Mouse (Mus musculus) left cerebral cortex, postnatal 10 days (tissue): ENCODE measurements around the gene Polg2. TPM values are rescaled to one million over a fixed set of nuclear protein-coding genes. Genes with fewer than 3 reads are reported as not detected.
"Not testable (repeated sequence)": the region's sequence is repeated elsewhere in the genome, so short reads cannot be mapped to it uniquely, and the experiment has no call there.

Experiments
- DNase-seq, 2 experiments: peaks; one replicate each; pipeline ENCODE4 v3.0.0; 2021 to 2022; ENCODE audit warnings: low spot score in 2 of 2, mixed read lengths in 1 of 2; ENCODE audit errors: extremely low spot score in 1 of 2
- intact Hi-C: fragments of 180-260 bp; cut with DNase I; formaldehyde crosslinking; loops from one replicate; pipeline ENCODE4 v1.15.1; 2025
- total RNA-seq, 2 experiments: library from RNA; stranded (reverse); gene quantifications; 2 replicates each; pipeline ENCODE4 v1.2.3; 2021

Gene Polg2
- total RNA-seq = 1 to 10 TPM; 4.1 to 4.6 TPM

DNA sequence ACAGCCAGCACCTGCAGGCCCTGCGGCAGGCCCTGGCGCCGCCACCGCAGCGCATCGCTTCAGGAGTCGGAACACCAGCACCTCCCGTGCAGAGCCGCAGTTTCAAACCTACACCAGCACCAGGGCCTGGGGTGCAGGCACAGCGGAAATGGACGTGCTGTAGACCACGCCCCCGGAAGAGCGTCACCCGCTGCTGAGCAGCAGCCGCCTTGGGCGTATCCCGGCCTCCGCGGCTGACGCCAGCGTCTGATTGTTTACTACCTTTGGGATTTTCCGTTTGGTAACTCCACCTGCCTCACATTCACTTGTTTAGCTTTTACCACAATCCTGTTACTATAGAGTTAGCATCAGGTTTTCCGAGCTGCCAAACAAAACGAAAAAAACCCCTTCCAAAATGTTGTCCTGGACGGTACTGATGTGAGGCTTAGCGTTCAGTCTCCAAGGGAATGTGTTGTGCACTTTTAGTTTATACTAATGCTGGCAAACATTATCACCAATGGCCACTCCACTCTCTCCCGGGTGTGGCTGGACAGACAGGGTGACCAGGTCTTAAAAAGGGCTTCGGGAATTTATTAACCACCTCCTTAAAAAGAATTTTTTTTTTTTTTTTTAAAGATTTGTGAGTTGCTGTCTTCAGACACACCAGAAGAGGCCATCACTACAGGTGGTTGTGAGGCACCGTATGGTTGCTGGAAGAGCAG, at the start of gene Polg2:
Gene Polg2 (minus strand): TSS at position 150 of the 701 bp plus-strand sequence.
- intact Hi-C loops = no loop called here
- peak; percentile 83 to 93 for DNase-seq

DNA sequence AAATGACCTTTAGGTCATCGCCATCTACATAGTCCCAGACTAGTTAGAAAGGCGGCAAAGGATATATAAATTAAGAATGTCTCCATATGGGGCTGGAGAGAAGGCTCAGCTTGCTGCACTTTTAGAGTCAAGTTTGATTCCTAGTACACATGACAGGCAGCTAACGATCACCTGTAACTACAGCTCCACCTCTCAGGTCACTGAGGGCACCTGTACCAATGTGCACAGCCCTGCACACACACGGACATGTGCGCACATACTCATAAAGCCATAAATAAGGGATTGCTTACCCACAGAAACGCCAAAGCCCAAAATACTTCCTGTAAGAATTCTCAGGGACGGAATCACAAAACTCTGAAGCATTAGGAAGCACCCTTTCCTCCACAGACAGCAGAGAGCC, 48.7 kb upstream of the Polg2 start:
- intact Hi-C loops = no loop called here
- DNase-seq = no peak

DNA sequence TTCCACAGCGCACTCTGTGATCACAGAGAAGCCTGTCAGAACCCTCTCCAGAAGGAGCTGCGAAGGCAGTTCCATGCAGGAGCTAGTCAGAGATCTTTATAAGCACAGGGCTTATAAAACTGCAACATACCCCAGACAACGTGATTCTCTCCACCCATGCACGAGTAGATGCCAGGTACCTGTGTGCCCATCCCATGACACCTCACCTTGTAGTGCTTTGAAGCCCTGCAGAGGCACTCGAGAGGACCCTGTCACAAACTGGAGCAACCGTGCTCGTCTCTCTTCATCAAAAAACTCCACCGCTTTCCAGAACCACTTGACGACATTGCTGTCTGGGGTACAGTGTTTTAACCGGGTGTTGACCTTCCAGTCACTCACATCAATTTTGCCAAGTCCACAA, 45.1 kb upstream of the Polg2 start:
- no peak for DNase-seq
- intact Hi-C loops = no loop called here

DNA sequence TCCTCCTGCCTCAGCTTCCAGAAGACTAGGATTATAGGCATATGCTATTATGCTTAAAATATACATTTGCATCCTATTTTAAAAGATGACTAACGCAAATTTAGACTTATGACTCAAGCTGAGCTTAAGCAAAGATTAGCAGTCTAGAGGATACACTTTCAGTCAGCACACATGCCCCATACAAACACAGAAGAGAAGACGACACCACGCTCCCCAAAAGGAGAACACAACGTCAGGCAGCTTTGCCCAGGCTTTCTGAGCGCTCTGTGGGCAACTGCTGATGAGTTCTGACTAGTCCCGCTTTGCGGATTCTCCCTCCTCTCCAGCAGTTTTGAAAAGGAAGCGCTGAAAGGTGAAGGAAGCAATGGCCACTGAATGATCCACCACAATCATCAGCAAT, 44.4 kb upstream of the Polg2 start:
- intact Hi-C loops = no loop called here
- no peak for DNase-seq

DNA sequence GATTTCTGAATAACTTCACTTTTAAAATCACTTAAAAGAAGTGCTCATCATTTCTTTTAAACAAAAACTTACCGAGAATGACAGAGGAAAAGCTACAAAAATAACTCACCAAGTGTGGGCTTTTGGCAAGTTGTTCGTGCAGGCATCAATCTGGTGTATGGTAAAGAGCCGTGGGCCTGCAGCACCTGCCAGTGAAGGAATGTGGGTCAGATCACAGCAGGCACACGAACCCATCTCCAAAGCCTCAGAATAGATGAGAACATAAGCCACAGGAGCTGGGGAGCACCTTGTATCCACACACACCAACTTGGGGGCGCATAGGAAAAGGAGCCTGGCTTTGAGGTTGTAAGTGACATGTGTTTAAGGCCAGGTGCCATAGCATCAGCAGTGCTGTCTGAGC, 43.6 kb upstream of the Polg2 start:
- no peak for DNase-seq
- intact Hi-C loops = no loop called here

DNA sequence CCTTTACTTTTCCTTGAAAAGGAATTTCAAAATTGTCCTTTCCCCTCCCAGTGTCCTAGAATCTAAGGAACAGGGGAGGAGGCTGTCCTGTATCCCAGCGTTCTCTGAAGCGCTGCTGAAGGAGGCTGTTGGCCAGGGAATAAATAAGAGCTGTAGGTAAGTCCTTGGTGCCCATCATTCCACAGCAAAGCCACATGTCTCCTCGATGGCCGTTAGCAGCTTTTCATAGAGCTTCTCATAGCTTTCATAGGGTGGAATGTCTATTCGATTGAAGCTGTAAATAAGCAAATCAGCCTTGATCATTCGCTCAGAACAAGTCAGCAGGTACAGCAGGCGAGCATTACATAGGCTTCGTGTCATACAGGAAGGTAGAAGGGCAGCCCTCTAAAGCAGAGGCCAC, 43.2 kb upstream of the Polg2 start:
- DNase-seq = no peak
- intact Hi-C loops = no loop called here

DNA sequence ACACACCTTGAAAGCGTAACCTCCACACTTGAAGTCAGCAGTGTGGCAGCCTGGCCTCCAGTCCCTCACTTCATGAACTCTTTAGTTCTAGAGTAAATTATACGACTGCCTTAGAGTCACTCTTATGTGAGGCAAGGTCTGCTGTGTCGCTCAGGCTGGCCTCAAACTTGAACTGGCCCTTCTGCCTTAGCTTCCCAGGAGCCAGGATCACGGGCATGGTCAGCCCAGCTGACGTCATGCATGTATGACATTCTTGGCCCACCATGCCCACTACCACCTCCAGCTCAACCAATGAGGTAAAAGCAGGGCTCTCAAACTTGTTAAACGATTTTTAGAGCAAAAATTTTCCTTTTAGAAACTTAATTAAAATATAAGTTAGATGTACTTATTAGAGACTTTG, 42.1 kb upstream of the Polg2 start:
- DNase-seq = no peak
- intact Hi-C loops = no loop called here

DNA sequence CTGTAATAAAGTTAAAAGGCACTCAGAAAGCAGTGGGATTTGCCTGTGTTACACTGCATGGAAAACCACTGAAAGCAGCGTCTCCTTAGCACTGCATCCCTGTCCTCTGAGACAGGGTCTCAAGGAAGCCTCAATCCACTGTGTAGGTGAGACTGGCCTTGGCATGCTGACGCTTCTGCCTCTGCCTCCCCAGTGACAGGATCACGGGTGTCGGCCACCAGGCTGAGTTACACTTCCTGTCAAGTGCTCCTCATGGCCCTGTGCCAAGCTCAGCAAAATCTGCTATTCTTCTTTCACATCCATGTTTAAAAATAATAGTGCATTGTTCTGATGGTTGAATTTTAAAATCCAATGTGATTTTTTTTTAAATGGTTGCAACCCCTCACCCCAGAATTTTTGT, 41.6 kb upstream of the Polg2 start:
- intact Hi-C loops = no loop called here
- DNase-seq = peak; percentile 38 to 86

DNA sequence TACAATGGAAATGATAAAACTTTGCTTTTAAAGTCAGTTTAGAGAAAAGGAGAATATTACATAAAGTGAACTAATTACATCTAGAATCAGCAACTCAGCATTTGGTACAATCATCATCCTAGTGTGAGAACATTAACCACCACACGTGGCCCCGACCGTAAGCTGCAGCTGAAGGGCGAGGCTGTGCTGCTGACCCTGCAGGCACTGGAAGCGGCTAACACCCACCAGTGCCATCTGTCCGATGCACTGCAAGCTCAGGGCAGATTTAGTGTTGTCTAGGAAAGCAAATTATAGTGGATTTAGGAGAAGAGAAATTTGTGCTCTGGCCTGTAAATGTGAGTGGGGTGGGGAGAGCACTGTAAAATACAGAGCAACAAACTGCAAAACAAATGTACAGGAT, 40.9 kb upstream of the Polg2 start:
- intact Hi-C loops = no loop called here
- no peak for DNase-seq

DNA sequence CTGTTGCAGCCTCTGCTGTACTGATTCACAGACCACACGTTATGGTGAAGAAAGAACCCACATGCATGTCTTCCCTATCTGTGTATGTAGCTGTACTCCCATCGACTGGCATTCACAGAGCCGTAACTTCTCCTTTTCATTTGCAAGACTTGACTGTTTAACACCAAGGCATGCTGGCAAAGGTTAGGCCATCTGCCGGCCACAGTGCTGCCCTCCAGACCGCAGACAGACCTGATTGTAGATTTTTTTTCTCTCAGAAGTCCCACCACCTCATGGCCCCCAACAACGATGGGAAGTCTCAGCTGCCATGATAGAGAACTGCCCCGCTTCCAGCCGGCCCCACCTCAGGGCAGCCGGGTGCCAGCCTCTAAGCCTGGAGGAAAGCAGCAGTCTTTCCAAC, 40.3 kb upstream of the Polg2 start:
- intact Hi-C loops = no loop called here
- no peak for DNase-seq

DNA sequence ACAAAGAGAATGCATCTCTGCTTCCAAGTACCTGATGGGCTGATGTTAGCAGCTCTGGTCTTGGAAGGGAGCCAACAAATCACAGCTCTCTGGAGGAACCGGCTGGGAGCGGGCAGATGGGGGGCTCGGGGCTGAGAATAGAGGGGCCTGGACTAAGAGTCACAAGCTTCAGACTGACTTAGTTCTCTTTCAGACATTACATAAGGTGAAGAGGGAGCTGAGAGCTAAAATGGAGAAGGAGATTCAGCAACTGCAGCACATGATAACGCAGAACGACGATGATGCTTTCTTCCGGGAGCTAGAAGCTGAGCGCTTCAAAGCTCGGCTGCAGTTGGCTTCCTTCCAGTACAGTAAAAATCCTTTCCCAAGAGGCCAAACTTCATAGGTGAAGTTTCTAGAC, 39.0 kb upstream of the Polg2 start:
- DNase-seq = peak in 1 of 2 experiments; percentile 51
- intact Hi-C loops = no loop called here

DNA sequence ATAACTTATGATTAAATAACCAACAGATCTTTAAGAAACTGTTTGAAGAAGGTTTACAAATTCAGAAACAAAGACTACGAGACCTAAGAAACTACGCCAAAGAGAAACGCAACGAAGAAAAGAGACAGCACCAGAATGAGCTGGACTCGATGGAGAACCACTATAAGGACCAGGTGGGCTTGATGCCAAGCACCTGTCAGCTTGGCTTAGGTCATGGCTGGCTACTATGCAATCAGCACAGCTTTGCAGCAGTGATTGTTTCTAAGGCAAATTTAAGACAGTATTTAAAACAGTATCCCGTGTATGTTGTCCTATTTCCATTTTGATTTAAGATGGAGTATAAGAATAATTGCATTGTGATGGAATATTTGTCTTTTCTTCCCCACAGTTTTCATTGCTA, 38.5 kb upstream of the Polg2 start:
- intact Hi-C loops = no loop called here
- no peak for DNase-seq

DNA sequence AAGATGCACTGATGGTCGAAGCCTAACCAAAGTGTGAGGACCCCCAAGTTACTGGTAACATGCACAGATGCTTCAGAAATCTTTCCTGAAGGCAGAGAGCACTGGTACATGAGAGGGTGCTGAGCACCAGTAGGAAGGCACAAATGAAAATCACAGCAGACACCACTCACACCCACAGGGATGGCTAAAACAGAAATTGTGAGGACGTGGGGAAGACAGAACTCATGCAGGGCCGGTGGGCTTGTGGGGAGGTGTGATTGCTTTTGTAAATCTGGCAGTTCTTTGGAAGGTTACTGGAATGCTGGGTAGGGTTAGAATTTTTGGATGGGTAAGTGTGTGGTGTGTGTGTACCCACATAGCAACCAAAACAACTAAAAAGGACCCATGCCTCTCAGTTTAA, 37.8 kb upstream of the Polg2 start:
- intact Hi-C loops = no loop called here
- no peak for DNase-seq

DNA sequence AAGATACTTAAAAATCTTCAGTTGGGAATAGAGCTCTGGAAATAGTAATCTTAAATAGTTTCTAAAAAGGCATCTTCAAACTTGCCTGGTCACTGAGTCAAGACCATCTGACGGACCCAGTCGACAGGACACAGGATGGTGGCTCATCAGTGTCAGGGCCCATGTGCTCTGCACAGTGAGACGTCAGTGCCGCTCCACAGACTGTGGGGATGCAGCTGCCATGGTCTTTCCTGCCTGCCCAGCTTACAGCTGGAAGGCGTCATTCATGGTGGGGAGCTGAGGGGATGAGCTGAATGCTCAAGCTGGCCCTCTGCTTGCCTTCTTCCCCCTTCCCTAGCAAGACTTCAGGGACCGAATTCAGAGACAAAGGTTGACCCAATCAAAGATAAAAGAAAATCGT, 37.0 kb upstream of the Polg2 start:
- DNase-seq = no peak

DNA sequence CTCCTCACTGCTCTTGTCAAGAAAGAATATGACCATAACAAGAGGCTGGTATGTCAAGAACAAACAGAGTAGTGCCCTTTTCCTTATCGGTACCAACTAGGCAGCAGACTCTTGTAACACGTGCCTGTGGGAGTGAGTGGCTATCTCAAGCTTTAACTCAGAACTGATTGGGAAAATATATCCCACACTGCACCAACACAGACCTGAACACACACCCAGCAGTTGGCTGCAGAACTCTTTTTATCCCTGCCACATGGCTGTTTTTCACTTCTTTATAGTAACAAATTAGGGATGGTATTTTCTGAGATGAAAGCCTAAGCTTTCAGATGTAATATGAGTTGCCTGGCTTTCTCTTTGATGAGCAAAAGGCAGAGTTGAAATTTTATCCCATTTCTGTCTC, 36.4 kb upstream of the Polg2 start:
- no peak for DNase-seq
- intact Hi-C loops = no loop called here

More for the DNA sequence above, 37.0 kb upstream of the Polg2 start:
- intact Hi-C loops = no loop called here

DNA sequence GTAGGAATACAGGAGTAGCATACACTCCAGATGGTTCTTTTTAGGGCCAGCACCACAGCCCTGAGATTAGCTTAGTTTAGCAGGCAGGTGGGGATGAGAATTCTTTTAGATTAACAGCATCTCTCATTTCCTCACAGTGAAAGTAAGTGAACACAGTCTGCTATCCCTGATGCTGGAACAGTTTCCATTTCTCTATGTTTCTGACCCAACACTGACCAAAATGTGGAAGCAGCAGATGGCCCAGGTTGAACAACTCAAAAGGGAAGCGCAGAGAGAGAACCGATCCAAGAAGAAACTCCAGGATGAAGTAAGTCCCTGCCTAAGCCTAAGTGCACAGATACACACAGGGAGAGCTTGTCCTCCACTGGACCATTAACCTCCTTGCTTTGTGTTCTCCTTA, 36.0 kb upstream of the Polg2 start:
- intact Hi-C loops = no loop called here
- DNase-seq = no peak

DNA sequence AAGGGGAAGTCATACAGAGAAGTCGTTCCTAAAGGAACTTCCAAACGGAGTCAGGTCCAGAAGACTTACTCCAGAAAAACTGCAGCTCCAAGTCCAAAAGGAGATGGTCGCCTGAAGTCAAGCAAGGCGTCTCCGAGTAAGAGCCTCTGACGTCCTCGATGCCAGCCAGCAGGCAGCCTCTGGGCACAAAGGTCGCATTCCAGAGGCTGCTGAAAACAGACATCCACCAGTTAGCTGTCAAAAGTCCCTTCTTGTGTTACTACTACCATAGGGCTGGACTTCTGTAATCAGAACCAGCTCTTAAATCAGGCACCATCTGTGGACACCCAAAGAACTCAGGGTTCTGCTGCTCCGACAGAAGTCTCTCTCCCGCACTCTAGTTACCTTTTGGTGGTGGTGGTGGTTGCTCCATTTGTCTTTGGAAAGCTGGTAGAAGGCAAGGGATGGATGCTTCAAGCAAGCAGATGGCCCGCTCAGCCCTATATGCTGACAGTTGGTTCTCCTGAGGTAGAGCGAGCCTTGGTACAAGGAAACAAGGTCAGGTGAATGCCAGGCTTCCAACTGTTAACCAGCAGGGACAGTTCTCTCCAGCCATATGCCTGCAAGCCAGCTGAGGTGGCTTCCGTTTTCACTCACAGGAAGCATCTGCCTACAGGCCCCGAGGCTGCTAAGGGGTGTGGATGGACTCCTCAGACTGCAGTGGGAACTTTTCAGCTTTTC, 35.4 kb upstream of the Polg2 start:
- intact Hi-C loops = no loop called here
- DNase-seq = no peak

DNA sequence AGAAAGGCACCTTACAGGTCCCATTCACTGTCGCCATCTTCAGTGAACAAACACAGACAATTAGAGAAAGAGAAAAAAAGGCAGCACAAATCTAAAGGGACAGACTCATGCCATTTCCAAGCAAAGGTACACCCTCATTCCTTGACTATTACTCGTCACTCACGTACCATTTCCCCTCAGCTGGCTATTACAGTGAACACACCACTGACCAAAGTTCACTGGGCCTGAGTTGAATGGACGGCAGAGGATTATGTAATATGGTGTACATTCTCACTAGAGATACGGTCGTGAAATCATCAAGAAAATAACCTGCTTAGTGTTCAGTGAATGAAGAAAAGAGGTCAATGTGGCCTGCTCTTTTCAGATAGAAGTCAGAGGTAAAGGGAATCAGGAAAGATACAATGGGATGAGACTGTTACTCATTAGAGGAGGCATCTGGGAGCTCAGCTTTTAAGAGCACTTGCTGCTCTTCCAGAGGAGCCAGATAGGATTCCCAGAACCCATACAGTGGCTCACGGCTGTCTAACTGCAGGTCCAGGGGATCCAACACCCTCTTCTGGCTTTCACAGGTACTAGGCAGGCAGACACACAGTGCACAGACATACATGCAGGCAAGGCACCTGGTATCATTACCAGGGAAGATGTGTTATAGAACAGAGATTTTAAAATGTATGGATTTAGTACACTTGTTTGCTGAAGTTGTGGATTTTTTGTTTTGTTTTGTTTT, 33.2 kb upstream of the Polg2 start:
- no peak for DNase-seq
- intact Hi-C loops = no loop called here

DNA sequence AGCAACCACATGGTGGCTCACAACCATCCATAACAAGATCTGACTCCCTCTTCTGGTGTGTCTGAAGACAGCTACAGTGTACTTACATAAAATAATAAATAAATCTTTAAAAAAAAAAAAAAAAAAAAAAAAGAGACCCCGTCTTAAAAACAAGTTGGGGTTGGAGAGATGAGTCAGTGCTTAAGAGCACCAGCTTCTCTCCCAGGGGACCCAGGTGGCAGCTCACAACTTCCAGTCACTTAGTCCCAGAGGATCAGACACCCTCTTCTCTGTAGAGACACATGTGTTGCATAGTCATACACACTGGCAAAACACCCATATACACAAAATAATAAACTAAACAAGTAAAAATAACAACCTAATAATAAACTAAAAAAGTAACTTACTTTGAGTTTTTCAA, 28.1 kb upstream of the Polg2 start:
- intact Hi-C loops, DNase-seq: not testable (repeated sequence)

DNA sequence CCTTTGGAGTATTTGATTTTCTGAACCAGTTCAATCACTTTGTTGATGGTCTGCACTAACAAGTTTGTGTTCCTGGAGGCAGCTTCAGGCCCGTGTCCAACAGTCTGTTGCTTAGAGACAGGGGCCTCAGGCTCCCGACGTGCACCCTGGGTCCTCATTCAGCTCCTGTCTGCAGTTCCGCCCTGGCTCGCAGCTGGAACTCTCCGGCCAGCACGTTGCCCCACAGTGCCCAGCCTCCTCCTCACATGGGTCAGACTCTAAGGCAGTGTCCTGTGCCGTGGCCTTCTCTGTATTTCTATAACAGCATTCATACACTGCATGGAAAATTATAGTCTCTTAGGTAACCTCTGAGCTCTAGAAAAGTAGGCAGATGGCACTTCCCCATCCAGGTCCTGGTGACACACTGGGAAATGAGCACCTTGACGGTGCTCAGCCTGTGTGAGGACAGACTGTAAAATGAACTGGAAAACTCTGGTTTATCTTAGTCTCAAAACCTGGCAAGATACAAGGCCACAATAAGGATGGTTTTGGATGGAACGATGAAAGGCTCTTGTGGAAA, 22.8 kb upstream of the Polg2 start:
- DNase-seq = no peak
- intact Hi-C loops = no loop called here
